Mouse (Mus musculus) embryonic facial prominence, embryonic 12.5 days (tissue): ENCODE data around the gene Erc2. TPM values are rescaled to one million over a fixed set of nuclear protein-coding genes. Genes with fewer than 3 reads are reported as not detected.

Experiments used
- ATAC-seq: fragments of 200-750 bp; cut with Nextera tagmentation; 2 replicates; pipeline ENCODE4 v1.8.0; 2017; ENCODE audit not compliant: insufficient number of reproducible peaks, insufficient read depth, low FRiP score, low TSS enrichment
- H3K27ac ChIP-seq: fragments of 300-500 bp; sonication (generic); 2 replicates; pipeline ENCODE4 v1.5.1; 2016; ENCODE audit warnings: mild to moderate bottlenecking
- H3K27me3 ChIP-seq: fragments of 300-500 bp; sonication (generic); 2 replicates; pipeline ENCODE4 v1.6.1; 2016; ENCODE audit warnings: mild to moderate bottlenecking, moderate library complexity
- H3K36me3 ChIP-seq: fragments of 300-500 bp; sonication (generic); 2 replicates; pipeline ENCODE4 v1.6.1; 2016; ENCODE audit warnings: mild to moderate bottlenecking
- H3K4me1 ChIP-seq: fragments of 300-500 bp; sonication (generic); 2 replicates; pipeline ENCODE4 v1.6.1; 2016
- H3K4me2 ChIP-seq: fragments of 300-500 bp; sonication (generic); replicated peaks from 2 replicates; pipeline ENCODE4 v1.6.1; 2016; ENCODE audit warnings: mild to moderate bottlenecking, moderate library complexity
- H3K4me3 ChIP-seq: fragments of 300-500 bp; sonication (generic); 2 replicates; pipeline ENCODE4 v1.5.1; 2016; ENCODE audit warnings: mild to moderate bottlenecking
- H3K9ac ChIP-seq: fragments of 300-500 bp; sonication (generic); 2 replicates; pipeline ENCODE4 v1.6.1; 2016; ENCODE audit warnings: mild to moderate bottlenecking, moderate library complexity
- H3K9me3 ChIP-seq: fragments of 300-500 bp; sonication (generic); 2 replicates; pipeline ENCODE4 v1.6.1; 2016; ENCODE audit warnings: mild to moderate bottlenecking, moderate library complexity
- WGBS: fragments of 180-500 bp; shearing (Covaris S2); methylation state at CpG from one replicate; pipeline ENCODE4 v1.1.7; 2016; 5-methylcytosine and 5-hydroxymethylcytosine counted together
- polyA plus RNA-seq: library from polyadenylated mRNA; unstranded; fragments of >200 nt; fragmentation: Nextera tagmentation; extraction: Ambion mirVana; gene quantifications from 2 replicates; pipeline ENCODE4 v1.2.1, GENCODE M21; 2016

Erc2 gene
- polyA plus RNA-seq, 1 experiment from 2014 or later, result 12.0 TPM

DNA sequence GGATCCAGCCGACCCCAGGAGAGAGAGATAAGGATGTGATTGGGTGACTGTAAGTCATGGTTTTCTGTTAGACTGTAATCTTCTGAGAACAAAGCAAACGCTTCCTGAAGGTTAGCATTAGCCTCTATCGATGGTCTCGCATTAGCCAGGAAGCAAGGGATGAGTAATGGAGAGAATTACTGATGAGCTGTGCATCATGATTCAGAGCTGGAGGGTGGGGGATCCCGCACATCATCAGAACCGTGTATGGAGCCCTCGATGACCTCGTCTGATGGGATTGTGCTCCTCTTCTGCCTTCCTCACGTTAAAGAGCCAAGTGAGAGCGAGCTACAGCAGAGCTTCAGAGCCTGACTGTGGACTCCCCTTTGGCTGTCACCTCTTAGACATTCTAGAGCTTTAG is 6.5 kb downstream of the Erc2 start:
- Histone ChIP-seq H3K27me3 (peaks cover 7% of the 10 kb centered on the region; the same call in 1 of the 2 replicates), H3K27ac (no peak overlapping the region), H3K4me2 (no peak overlapping the region), H3K9me3 (no peaks in the 10 kb centered on the region), H3K4me1 (no peaks in the 10 kb centered on the region), H3K36me3 (no peaks in the 10 kb centered on the region), H3K4me3 (no peak overlapping the region), H3K9ac (no peak overlapping the region)
- WGBS, result 74% methylated on average over 10 of the region's 10 CpGs
- ATAC-seq, result no peak

DNA sequence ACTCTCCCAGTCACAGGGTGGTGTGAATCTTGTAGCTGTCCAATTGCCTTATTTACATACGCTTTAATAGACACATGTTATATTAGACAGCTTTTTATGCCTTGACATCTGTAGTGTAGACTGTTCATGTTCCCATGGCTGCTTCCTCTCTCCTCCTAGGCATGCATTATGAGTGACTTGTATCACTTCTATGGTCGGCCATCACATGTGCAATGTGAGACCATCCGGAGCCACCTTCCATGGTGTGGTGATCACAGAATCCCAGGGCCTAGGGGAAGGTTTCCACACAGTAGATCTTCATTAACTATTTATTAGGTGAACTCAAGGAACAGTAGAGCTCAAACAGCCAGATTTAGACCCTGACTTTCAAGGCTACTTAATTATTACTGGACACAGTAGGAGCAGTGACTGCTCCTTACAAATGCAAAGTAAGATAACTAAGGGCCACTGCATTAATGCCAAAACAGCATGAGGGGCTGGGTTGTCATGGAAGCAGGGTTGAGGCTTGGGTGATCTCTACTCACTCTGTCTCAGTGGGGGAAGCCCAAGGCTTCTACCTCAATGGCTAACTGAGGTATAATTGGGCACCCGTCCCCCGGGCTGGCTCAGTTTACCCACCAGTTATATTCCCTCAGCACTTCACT is 7.3 kb downstream of the Erc2 start:
- Histone ChIP-seq H3K9me3 (no peaks in the 10 kb centered on the region), H3K9ac (no peak overlapping the region), H3K36me3 (no peaks in the 10 kb centered on the region), H3K4me1 (no peaks in the 10 kb centered on the region), H3K27ac (no peak overlapping the region), H3K4me2 (no peak overlapping the region), H3K27me3 (0 out of 2 replicates have a peak, but pooled peaks cover 1% of the 10 kb centered on the region), H3K4me3 (no peak overlapping the region)
- no peak for ATAC-seq
- WGBS, result 64% methylated on average over 5 of the region's 5 CpGs

DNA sequence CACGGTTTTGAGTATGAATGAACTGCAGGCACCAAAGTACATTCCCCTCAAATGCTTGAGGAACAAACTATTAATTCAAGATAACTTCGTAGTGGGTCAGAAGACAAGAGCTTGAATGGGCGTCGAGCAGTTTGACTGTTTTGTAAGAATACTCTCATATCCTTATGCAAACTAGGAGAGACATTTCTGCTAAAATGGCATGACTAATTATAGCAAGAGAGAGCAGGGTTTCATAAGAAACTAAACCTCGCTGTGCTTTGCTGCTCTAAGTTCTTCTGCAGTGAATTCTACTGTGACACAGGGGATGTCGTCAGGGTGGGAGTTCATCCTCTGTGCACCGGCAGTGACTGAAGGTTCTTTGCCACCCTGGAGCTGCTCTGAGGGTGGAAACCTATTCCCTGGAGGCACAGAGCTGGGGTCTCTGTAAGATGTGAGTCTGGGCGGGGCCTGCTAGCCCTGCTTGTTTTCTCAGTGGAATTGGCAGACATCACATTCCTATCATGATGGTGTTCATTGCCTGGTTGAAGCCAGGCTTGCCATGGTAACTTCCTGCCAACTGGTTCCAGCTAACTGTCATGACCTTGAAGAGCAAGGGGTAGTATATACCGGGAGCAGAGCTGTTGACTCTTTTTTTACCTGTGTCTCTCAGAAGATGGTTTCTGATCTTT is 8.9 kb downstream of the Erc2 start:
- ATAC-seq, result no peak
- WGBS, result 65% methylated on average over 9 of the region's 9 CpGs
- no peak overlapping the region for H3K9ac ChIP-seq

DNA sequence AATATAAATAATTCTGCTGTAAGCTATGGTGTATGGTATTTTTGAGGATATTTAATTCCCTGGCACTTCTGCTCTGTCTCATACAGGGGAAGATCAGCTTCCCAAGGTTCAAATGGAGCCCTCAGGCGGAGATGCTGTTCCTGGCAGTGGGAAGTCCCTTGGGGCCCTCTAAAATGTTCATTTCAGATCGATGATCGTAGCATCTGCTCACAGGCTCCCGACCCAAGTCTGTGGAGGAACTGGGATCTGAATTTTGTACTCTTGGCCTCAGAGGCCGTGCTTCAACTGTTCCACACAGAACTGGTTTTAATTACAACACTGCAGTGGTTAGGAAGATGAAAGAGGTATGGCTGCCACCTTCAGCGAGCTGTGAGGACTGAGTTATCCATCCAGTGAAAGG is 12.5 kb downstream of the Erc2 start:
- Histone ChIP-seq H3K4me2 (no peak overlapping the region), H3K4me3 (no peak overlapping the region), H3K9ac (no peak overlapping the region), H3K36me3 (no peaks in the 10 kb centered on the region), H3K4me1 (no peaks in the 10 kb centered on the region; the same call in 1 of the 2 replicates), H3K9me3 (no peaks in the 10 kb centered on the region), H3K27me3 (no peaks in the 10 kb centered on the region), H3K27ac (no peak overlapping the region)
- ATAC-seq, result no peak
- WGBS, result 43% methylated on average over 6 of the region's 6 CpGs

More for the DNA sequence above, 8.9 kb downstream of the Erc2 start:
- no peak overlapping the region for H3K27ac ChIP-seq
- H3K9me3 ChIP-seq, result no peaks in the 10 kb centered on the region
- no peaks in the 10 kb centered on the region for H3K27me3 ChIP-seq
- H3K4me1 ChIP-seq, result no peaks in the 10 kb centered on the region; the same call in 1 of the 2 replicates
- H3K4me2 ChIP-seq, result no peak overlapping the region
- no peak overlapping the region for H3K4me3 ChIP-seq
- no peaks in the 10 kb centered on the region for H3K36me3 ChIP-seq

DNA sequence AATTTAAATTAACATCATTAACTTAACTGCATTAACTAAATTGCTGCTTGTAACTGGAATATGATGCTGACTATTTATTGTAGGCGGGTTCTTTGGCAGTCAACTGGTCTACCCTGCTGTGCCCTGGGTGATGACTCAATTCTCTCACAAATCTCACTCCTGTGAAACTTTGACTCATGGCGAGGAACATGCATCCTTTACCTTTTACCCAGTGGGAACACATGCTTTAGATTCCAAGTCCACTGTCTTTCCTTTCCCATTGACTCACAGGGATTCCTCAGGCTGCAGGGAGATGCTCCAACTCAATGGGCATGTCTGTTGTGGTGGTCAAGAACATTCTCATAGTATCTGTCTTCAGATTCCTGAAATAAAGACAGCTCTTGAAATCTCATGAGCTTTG is 14.3 kb downstream of the Erc2 start:
- WGBS, result 85% methylated on average over 2 of the region's 2 CpGs
- ATAC-seq, result no peak

DNA sequence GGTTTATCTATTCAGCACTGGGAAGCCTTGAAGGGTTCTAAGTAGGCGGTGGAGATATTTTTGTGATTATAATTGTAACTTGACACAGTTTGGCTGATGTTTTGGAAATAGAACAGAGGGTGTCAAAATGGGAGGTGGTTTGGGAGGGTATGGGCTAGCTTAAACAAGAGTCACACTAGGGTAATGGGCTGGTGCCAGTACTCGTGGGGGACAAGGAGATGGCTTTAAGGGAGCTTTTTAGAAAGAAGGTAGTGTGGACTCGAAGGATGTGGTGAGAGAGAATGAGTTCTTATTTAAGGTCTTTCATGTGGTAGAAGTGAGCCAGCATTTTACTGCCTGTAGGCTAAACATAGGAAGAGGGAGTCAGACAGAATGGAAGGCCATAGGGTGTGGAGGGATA is 19.2 kb downstream of the Erc2 start:
- no peaks in the 10 kb centered on the region for H3K4me1 ChIP-seq
- no peaks in the 10 kb centered on the region for H3K36me3 ChIP-seq
- no peak overlapping the region for H3K4me3 ChIP-seq
- ATAC-seq, result no peak
- WGBS, result 85% methylated on average over 3 of the region's 3 CpGs
- H3K9ac ChIP-seq, result no peak overlapping the region
- no peaks in the 10 kb centered on the region for H3K27me3 ChIP-seq
- H3K9me3 ChIP-seq, result no peaks in the 10 kb centered on the region
- no peak overlapping the region for H3K4me2 ChIP-seq
- H3K27ac ChIP-seq, result no peak overlapping the region

More for the DNA sequence above, 14.3 kb downstream of the Erc2 start:
- Histone ChIP-seq H3K9ac (no peak overlapping the region), H3K9me3 (no peaks in the 10 kb centered on the region), H3K4me2 (no peak overlapping the region), H3K27me3 (no peaks in the 10 kb centered on the region), H3K4me1 (no peaks in the 10 kb centered on the region; the same call in 1 of the 2 replicates), H3K36me3 (no peaks in the 10 kb centered on the region), H3K27ac (no peak overlapping the region), H3K4me3 (no peak overlapping the region)

DNA sequence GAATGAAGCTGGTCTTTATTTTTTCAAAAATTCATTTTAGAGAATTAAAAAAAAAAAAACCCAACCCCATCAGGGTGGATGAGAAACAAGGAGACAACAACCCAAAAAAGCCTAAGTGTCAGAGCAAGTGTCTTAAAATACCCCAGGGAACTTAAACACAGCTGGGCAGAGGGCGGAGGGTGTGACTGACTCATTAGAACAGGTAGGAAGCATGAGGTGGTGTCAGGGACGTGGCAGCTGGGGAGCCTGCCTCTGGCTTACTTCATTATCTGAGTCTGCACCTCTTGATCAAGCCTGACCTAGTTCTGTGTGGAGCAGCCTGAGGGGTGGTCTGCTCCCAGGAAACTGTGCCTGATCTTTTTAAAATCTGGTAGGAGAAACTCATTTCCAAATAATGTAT is 20.8 kb downstream of the Erc2 start:
- no peak for ATAC-seq
- Histone ChIP-seq H3K4me2 (no peak overlapping the region), H3K9me3 (no peaks in the 10 kb centered on the region), H3K27ac (no peak overlapping the region), H3K4me3 (no peak overlapping the region), H3K9ac (no peak overlapping the region), H3K36me3 (no peaks in the 10 kb centered on the region), H3K4me1 (no peaks in the 10 kb centered on the region), H3K27me3 (no peaks in the 10 kb centered on the region)
- 47% methylated on average over 2 of the region's 2 CpGs for WGBS

DNA sequence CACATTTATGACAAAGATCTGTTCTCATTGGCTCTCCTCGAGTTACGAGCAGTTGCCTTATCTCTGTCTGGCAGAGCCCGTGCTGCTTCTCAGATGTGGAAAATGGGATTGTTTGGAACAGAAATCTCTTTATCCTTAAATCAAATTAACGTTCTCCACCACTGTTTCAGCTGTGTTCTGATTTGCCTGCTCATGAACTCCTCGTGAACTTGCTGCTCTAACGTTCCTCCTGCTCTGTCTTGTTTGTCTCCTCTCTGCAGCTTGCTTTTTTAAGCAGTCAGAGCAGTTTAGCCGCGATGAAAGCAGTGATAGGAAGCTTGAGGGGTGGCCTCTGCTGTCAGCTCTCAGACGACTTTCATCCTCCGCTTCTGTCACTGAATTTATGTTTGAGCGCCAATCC is 32.4 kb downstream of the Erc2 start:
- ATAC-seq, result no peak
- WGBS, result 38% methylated on average over 11 of the region's 11 CpGs
- H3K27me3 ChIP-seq, result no peaks in the 10 kb centered on the region

DNA sequence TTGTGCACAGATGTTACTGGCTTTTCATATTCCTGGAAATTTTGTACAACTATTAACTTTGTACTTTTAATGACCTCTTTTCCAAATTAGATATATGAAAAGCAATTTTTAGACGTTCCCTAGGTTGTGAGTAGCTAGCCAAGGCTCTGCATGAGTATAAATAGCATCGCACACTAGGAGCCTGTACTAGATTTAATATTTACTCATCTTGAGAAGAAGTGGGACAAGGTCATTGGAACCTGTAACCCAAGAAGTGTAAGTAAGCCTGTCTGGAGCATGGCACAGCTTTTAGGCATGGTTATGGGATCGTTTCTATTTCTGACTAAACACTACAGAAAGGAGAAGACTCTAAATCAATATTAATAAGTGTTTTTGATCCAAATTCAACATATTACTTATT is 36.4 kb downstream of the Erc2 start:
- 81% methylated on average over 3 of the region's 3 CpGs for WGBS
- no peaks in the 10 kb centered on the region for H3K36me3 ChIP-seq
- H3K4me3 ChIP-seq, result no peak overlapping the region
- H3K9me3 ChIP-seq, result no peaks in the 10 kb centered on the region
- H3K4me2 ChIP-seq, result no peak overlapping the region
- H3K27me3 ChIP-seq, result no peaks in the 10 kb centered on the region
- H3K9ac ChIP-seq, result no peak overlapping the region
- no peak overlapping the region for H3K27ac ChIP-seq
- no peak for ATAC-seq
- H3K4me1 ChIP-seq, result peaks cover 6% of the 10 kb centered on the region

More for the DNA sequence above, 32.4 kb downstream of the Erc2 start:
- Histone ChIP-seq H3K27ac (no peak overlapping the region), H3K36me3 (no peaks in the 10 kb centered on the region), H3K4me2 (no peak overlapping the region), H3K4me3 (no peak overlapping the region), H3K9me3 (no peaks in the 10 kb centered on the region), H3K4me1 (no peaks in the 10 kb centered on the region; the same call in 1 of the 2 replicates), H3K9ac (no peak overlapping the region)

DNA sequence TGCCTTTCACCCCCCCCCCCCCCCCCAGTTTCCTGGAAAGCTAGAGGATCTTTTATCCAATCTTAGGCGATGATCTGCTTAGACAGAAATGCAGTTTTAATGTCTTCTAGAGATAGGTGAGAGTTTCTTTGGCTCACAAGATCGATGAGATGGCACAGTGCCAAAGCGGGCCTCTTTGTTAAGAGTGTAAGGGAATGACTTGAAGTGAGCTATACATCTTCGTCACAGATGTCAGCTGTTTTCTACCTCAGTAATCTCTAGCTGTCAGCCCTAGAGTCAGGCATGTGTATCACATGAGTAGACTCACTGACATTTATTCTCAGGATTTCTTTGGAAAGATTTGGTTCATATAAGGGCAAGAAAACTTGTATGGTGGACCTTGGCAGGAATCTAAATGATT is 39.2 kb downstream of the Erc2 start:
- Histone ChIP-seq H3K9me3 (no peaks in the 10 kb centered on the region), H3K4me3 (no peak overlapping the region), H3K27me3 (no peaks in the 10 kb centered on the region), H3K4me2 (no peak overlapping the region), H3K27ac (no peak overlapping the region), H3K36me3 (no peaks in the 10 kb centered on the region), H3K9ac (no peak overlapping the region), H3K4me1 (peaks cover 6% of the 10 kb centered on the region)
- no peak for ATAC-seq
- 67% methylated on average over 4 of the region's 4 CpGs for WGBS

DNA sequence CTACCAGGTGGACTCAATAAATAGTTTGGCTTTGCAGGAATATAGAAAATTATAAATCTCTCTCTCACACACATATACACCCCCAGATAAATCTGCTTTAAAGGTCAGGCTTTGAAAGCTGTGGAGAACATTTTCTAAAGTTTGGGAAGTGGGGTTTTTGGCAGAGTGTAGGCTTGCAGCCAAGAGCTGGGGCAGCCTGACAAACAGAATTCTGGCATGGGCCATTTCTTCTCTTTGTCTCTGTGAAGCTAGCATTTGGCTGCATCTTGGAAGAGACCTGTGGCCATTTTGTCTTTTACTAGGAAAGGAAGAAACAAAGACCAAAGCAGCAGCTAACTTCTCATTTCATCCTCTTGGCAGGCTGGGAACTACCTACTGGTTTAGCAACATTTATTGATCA is 40.0 kb downstream of the Erc2 start:
- H3K27me3 ChIP-seq, result no peaks in the 10 kb centered on the region
- H3K36me3 ChIP-seq, result no peaks in the 10 kb centered on the region
- no peaks in the 10 kb centered on the region for H3K9me3 ChIP-seq
- ATAC-seq, result no peak
- peaks cover 6% of the 10 kb centered on the region for H3K4me1 ChIP-seq
- no peak overlapping the region for H3K4me2 ChIP-seq
- H3K4me3 ChIP-seq, result no peak overlapping the region
- no peak overlapping the region; the same call in 1 of the 2 replicates for H3K27ac ChIP-seq
- no peak overlapping the region for H3K9ac ChIP-seq

DNA sequence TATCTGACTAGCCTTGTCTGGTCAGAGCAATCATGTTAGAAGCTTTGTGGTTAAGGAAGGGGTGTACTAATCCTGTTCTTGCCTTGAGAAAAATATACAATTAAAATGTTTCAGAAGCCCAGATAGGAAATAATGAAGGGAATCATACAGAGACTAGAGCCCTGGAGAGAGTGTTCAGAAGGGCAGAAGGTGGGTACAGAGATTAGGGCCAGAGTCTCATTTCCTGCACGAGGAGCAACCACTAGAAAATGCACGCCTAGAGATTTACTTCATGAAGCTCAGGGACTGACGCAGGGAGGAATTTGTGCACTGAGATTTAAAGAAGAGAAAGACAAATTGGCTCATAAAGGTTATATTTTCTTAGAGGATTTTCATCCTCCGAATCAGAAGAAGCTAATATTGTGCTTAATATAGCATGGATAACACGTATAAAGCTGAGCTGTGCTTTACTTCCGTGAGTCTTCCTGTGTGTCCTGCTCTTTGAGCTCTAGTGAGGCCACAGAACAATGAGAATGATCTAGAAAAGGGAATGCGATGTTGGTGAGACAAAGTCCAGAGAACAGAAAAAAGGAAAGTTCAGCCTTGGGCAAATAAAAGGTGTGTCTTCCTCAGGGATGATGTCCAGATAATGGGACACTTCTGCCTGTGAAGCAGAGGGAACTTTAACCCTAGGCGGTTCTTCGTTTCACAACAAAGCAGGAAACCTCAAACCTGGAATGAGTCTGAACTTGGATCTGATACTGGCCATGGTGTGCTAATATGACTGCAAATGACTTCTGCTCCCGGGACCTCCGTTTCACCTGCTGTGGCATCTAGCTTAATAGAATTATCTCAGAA is 45.0 kb downstream of the Erc2 start:
- WGBS, result 80% methylated on average over 11 of the region's 11 CpGs
- H3K27me3 ChIP-seq, result no peaks in the 10 kb centered on the region
- no peaks in the 10 kb centered on the region; the same call in 1 of the 2 replicates for H3K4me1 ChIP-seq
- ATAC-seq, result no peak
- no peaks in the 10 kb centered on the region for H3K9me3 ChIP-seq
- H3K27ac ChIP-seq, result no peak overlapping the region
- no peak overlapping the region for H3K9ac ChIP-seq
- H3K36me3 ChIP-seq, result no peaks in the 10 kb centered on the region
- no peak overlapping the region for H3K4me3 ChIP-seq
- no peak overlapping the region for H3K4me2 ChIP-seq
